Mouse (Mus musculus) limb, embryonic 10.5 days (tissue): Measurements from ENCODE around the gene Themis3. TPM values are rescaled to one million over a fixed set of nuclear protein-coding genes. Genes with fewer than 3 reads are reported as not detected.

ENCODE experiments used
- DNase-seq: peaks from one replicate; pipeline ENCODE4 v3.0.0-alpha.2; 2017; ENCODE audit warnings: low spot score
- H3K27ac ChIP-seq: fragments of 300-500 bp; sonication (generic); 2 replicates; pipeline ENCODE4 v1.5.1; 2016; ENCODE audit warnings: mild to moderate bottlenecking
- H3K27me3 ChIP-seq: fragments of 300-500 bp; sonication (generic); 2 replicates; pipeline ENCODE4 v1.6.1; 2016; ENCODE audit warnings: low read depth, mild to moderate bottlenecking; ENCODE audit not compliant: poor library complexity, severe bottlenecking
- H3K36me3 ChIP-seq: fragments of 300-500 bp; sonication (generic); 2 replicates; pipeline ENCODE4 v1.6.1; 2016; ENCODE audit warnings: mild to moderate bottlenecking, moderate library complexity
- H3K4me1 ChIP-seq: fragments of 300-500 bp; sonication (generic); 2 replicates; pipeline ENCODE4 v1.6.1; 2016
- H3K4me3 ChIP-seq: fragments of 300-500 bp; sonication (generic); 2 replicates; pipeline ENCODE4 v1.5.1; 2016; ENCODE audit warnings: mild to moderate bottlenecking, moderate library complexity
- H3K9me3 ChIP-seq: fragments of 300-500 bp; sonication (generic); replicated peaks from 2 replicates; pipeline ENCODE4 v1.6.1; 2016; ENCODE audit warnings: mild to moderate bottlenecking
- WGBS: fragments of 180-500 bp; shearing (Covaris S2); methylation state at CpG from one replicate; pipeline ENCODE4 v1.1.7; 2016; 5-methylcytosine and 5-hydroxymethylcytosine counted together
- polyA plus RNA-seq: library from polyadenylated mRNA; unstranded; fragments of >200 nt; fragmentation: Nextera tagmentation; extraction: Ambion mirVana; gene quantifications from 2 replicates; pipeline ENCODE4 v1.2.1, GENCODE M21; 2016

Themis3 gene
- not detected in 2 replicates for polyA plus RNA-seq

- 78% methylated on average over 5 of the region's 5 CpGs for WGBS
- Histone ChIP-seq H3K4me3 (no peak within 1 kb of the TSS), H3K27me3 (no peaks in the 10 kb centered on the region), H3K36me3 (no peaks in the 10 kb centered on the region), H3K9me3 (no peaks in the 10 kb centered on the region), H3K27ac (no peak within 1 kb of the TSS), H3K4me1 (peaks cover 6% of the 10 kb centered on the region)
- DNase-seq: no peak
Measured at GRCm38 (mm10) chr17:66594435-66594834, at the start of gene Themis3. Gene Themis3 (minus strand): TSS chr17:66594621.

- H3K9me3 ChIP-seq: no peaks in the 10 kb centered on the region
- WGBS: 87% methylated on average over 7 of the region's 7 CpGs
- H3K4me3 ChIP-seq: no peak overlapping the region
- H3K36me3 ChIP-seq: no peaks in the 10 kb centered on the region
- no peaks in the 10 kb centered on the region for H3K4me1 ChIP-seq
- DNase-seq: no peak
- H3K27ac ChIP-seq: no peak overlapping the region
- no peaks in the 10 kb centered on the region for H3K27me3 ChIP-seq
Measured at GRCm38 (mm10) chr17:66637951-66638722, 43.7 kb upstream of the Themis3 start.

GRCm38 (mm10) chr17:66619996-66620656 is 25.7 kb upstream of the Themis3 start:
- no peaks in the 10 kb centered on the region for H3K4me1 ChIP-seq
- no peak for DNase-seq
- H3K4me3 ChIP-seq: no peak overlapping the region
- H3K27me3 ChIP-seq: no peaks in the 10 kb centered on the region
- H3K9me3 ChIP-seq: no peaks in the 10 kb centered on the region
- 85% methylated on average over 13 of the region's 13 CpGs for WGBS
- H3K36me3 ChIP-seq: no peaks in the 10 kb centered on the region
- H3K27ac ChIP-seq: no peak overlapping the region

GRCm38 (mm10) chr17:66619255-66619826 is 24.9 kb upstream of the Themis3 start:
- no peaks in the 10 kb centered on the region for H3K36me3 ChIP-seq
- H3K27me3 ChIP-seq: no peaks in the 10 kb centered on the region
- no peak for DNase-seq
- no peaks in the 10 kb centered on the region for H3K9me3 ChIP-seq
- WGBS: 88% methylated on average over 3 of the region's 3 CpGs
- no peaks in the 10 kb centered on the region for H3K4me1 ChIP-seq
- no peak overlapping the region for H3K4me3 ChIP-seq
- no peak overlapping the region for H3K27ac ChIP-seq

GRCm38 (mm10) chr17:66610032-66610431 is 15.6 kb upstream of the Themis3 start:
- no peaks in the 10 kb centered on the region for H3K27me3 ChIP-seq
- H3K27ac ChIP-seq: no peak overlapping the region
- H3K9me3 ChIP-seq: no peaks in the 10 kb centered on the region
- DNase-seq: no peak
- no peaks in the 10 kb centered on the region for H3K4me1 ChIP-seq
- H3K36me3 ChIP-seq: no peaks in the 10 kb centered on the region
- H3K4me3 ChIP-seq: no peak overlapping the region

- H3K36me3 ChIP-seq: no peaks in the 10 kb centered on the region
- H3K9me3 ChIP-seq: no peaks in the 10 kb centered on the region
- WGBS: 83% methylated on average over 5 of the region's 5 CpGs
- DNase-seq: no peak
- H3K4me1 ChIP-seq: peaks cover 7% of the 10 kb centered on the region; the same call in 1 of the 2 replicates
- H3K4me3 ChIP-seq: no peak overlapping the region
- H3K27me3 ChIP-seq: no peaks in the 10 kb centered on the region
- no peak overlapping the region for H3K27ac ChIP-seq
Measured at GRCm38 (mm10) chr17:66604931-66605330, 10.5 kb upstream of the Themis3 start.

GRCm38 (mm10) chr17:66601171-66601570 is 6.8 kb upstream of the Themis3 start:
- Histone ChIP-seq H3K27me3 (no peaks in the 10 kb centered on the region), H3K36me3 (no peaks in the 10 kb centered on the region), H3K9me3 (no peaks in the 10 kb centered on the region), H3K4me1 (peaks cover 7% of the 10 kb centered on the region; the same call in 1 of the 2 replicates), H3K27ac (no peak overlapping the region), H3K4me3 (no peak overlapping the region)
- DNase-seq: no peak
- 88% methylated on average over 2 of the region's 2 CpGs for WGBS

GRCm38 (mm10) chr17:66595867-66596266 is 1.4 kb upstream of the Themis3 start:
- Histone ChIP-seq H3K36me3 (no peaks in the 10 kb centered on the region), H3K4me1 (no peaks in the 10 kb centered on the region), H3K4me3 (no peak overlapping the region), H3K27ac (no peak overlapping the region), H3K9me3 (no peaks in the 10 kb centered on the region), H3K27me3 (no peaks in the 10 kb centered on the region)
- no peak for DNase-seq
- WGBS: 46% methylated on average over 3 of the region's 3 CpGs

- no peak overlapping the region for H3K27ac ChIP-seq
- H3K27me3 ChIP-seq: no peaks in the 10 kb centered on the region
- H3K9me3 ChIP-seq: no peaks in the 10 kb centered on the region
- H3K36me3 ChIP-seq: no peaks in the 10 kb centered on the region
- peaks cover 4% of the 10 kb centered on the region for H3K4me1 ChIP-seq
- DNase-seq: no peak
- H3K4me3 ChIP-seq: no peak overlapping the region
Measured at GRCm38 (mm10) chr17:66595256-66595655, 835 bp upstream of the Themis3 start.

- DNase-seq: no peak
- Histone ChIP-seq H3K9me3 (no peaks in the 10 kb centered on the region), H3K27ac (no peak overlapping the region; the same call in 1 of the 2 replicates), H3K27me3 (no peaks in the 10 kb centered on the region), H3K36me3 (no peaks in the 10 kb centered on the region), H3K4me1 (peaks cover 6% of the 10 kb centered on the region), H3K4me3 (no peak overlapping the region)
- 75% methylated on average over 9 of the region's 9 CpGs for WGBS
Measured at GRCm38 (mm10) chr17:66590353-66591075, 3.9 kb downstream of the Themis3 start.

- Histone ChIP-seq H3K27me3 (no peaks in the 10 kb centered on the region), H3K4me3 (no peak overlapping the region), H3K27ac (no peak overlapping the region), H3K4me1 (peaks cover 6% of the 10 kb centered on the region), H3K36me3 (no peaks in the 10 kb centered on the region), H3K9me3 (no peaks in the 10 kb centered on the region)
- WGBS: 79% methylated on average over 8 of the region's 8 CpGs
- no peak for DNase-seq
Measured at GRCm38 (mm10) chr17:66589864-66590263, 4.6 kb downstream of the Themis3 start.

GRCm38 (mm10) chr17:66586741-66587140 is 7.7 kb downstream of the Themis3 start:
- DNase-seq: no peak
- Histone ChIP-seq H3K4me3 (no peak overlapping the region), H3K9me3 (no peaks in the 10 kb centered on the region), H3K27me3 (no peaks in the 10 kb centered on the region), H3K4me1 (peaks cover 6% of the 10 kb centered on the region), H3K27ac (no peak overlapping the region), H3K36me3 (no peaks in the 10 kb centered on the region)
- 94% methylated on average over 10 of the region's 10 CpGs for WGBS

- no peaks in the 10 kb centered on the region for H3K9me3 ChIP-seq
- WGBS: 89% methylated on average over 13 of the region's 13 CpGs
- H3K4me3 ChIP-seq: no peak overlapping the region
- H3K4me1 ChIP-seq: peaks cover 6% of the 10 kb centered on the region
- no peak overlapping the region for H3K27ac ChIP-seq
- no peaks in the 10 kb centered on the region for H3K27me3 ChIP-seq
- H3K36me3 ChIP-seq: no peaks in the 10 kb centered on the region
- no peak for DNase-seq
Measured at GRCm38 (mm10) chr17:66586078-66586477, 8.3 kb downstream of the Themis3 start.
